Mouse (Mus musculus) heart, postnatal 25 days (tissue): ENCODE results near the gene Gm21677. TPM values are rescaled to one million over a fixed set of nuclear protein-coding genes. Genes with fewer than 3 reads are reported as not detected.
"Not testable (repeated sequence)": the region's sequence is repeated elsewhere in the genome, so short reads cannot be mapped to it uniquely, and the experiment has no call there.

Experiments
- DNase-seq: peaks from one replicate; pipeline ENCODE4 v3.0.0; 2022; ENCODE audit warnings: low spot score
- intact Hi-C: fragments of 180-260 bp; cut with DNase I; formaldehyde crosslinking; loops from one replicate; pipeline ENCODE4 v1.15.1; 2025
- total RNA-seq, 2 experiments: library from RNA; stranded (reverse); gene quantifications; 2 replicates each; pipeline ENCODE4 v1.2.3; 2021

Gene Gm21677
- total RNA-seq: not detected

DNA sequence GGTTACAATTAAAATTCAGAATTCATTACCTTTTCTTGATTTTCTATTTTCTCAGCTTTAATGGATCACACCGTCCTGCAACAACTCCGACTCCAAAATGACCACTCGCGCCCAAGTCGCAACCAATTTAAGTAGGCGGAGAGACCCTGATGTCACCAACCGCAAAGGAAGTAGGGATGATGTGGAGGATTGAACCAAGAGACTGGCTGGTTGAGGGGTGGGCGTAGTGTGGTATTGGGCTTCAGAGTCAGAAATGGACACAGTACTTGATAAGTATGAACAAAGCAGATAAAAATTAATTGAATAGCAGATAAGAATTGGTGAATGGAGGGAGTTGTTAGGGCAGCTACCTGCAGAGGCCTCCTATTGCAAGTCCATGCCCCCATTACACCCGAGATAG, at the start of gene Gm21677:
Gene Gm21677, minus strand, starts transcription at position 101 of the 400 bp plus-strand sequence.
- DNase-seq, intact Hi-C loops: not testable (repeated sequence)

DNA sequence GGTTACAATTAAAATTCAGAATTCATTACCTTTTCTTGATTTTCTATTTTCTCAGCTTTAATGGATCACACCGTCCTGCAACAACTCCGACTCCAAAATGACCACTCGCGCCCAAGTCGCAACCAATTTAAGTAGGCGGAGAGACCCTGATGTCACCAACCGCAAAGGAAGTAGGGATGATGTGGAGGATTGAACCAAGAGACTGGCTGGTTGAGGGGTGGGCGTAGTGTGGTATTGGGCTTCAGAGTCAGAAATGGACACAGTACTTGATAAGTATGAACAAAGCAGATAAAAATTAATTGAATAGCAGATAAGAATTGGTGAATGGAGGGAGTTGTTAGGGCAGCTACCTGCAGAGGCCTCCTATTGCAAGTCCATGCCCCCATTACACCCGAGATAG, 39.0 kb upstream of the Gm21677 start, which contains the start of gene Gm21693:
Gene Gm21693, minus strand, starts transcription at position 101 of the 400 bp plus-strand sequence.
- DNase-seq, intact Hi-C loops: not testable (repeated sequence)

DNA sequence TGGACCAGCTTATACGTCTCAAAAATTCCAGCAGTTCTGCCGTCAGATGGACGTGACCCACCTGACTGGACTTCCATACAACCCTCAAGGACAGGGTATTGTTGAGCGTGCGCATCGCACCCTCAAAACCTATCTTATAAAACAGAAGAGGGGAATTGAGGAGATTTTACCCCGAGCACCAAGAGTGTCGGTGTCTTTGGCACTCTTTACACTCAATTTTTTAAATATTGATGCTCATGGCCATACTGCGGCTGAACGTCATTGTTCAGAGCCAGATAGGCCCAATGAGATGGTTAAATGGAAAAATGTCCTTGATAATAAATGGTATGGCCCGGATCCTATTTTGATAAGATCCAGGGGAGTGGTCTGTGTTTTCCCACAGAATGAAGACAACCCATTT, 34.4 kb upstream of the Gm21677 start:
- DNase-seq: peak; percentile 34
- intact Hi-C loops: not testable (repeated sequence)

Other genes with a start within 250 kb of the Gm21677 start
- not detected for gene Gm21693, start 38.9 kb upstream of the Gm21677 start, total RNA-seq
- gene Gm21704, start 103.7 kb upstream of the Gm21677 start, total RNA-seq: not detected
- gene Gm21708, start 103.7 kb upstream of the Gm21677 start, total RNA-seq: not detected